Mouse (Mus musculus): ENCODE results near the gene Gpatch4. TPM values are rescaled to one million over a fixed set of nuclear protein-coding genes. Genes with fewer than 3 reads are reported as not detected.

Gene Gpatch4
- polyA plus RNA-seq, 1 experiment: 27.7 TPM

DNA sequence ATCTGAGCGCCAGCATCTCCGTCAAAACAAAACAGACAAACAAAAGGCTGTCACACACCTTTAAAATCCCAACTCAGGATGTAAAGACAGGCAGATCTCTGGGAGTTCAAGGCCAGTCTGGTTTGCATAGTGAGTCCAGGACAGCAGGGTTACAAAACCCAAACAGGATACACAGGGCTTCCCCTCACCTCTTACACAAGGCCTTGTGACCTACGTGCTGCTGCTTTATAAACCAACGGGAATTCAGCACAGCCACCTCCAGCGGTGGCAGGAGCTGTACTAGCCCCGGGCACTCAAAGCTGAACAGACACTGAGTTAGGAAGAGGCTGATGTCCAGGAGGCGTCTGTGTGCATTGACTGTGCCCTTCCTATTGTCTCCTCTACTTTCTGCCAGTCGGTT is 34.5 kb downstream of the Gpatch4 start:
- H3K36me3 ChIP-seq (ENCODE audit: control insufficient read depth, insufficient read depth, low read length, poor library complexity, severe bottlenecking): no peaks in the 10 kb centered on the region
- no peaks in the 10 kb centered on the region for H3K4me1 ChIP-seq (ENCODE audit: control insufficient read depth, insufficient read depth, low read length)
- H3K9ac ChIP-seq (ENCODE audit: low read depth, poor library complexity, severe bottlenecking): no peak overlapping the region
- H3K9me3 ChIP-seq (replicated peaks; ENCODE audit: control insufficient read depth, insufficient read depth, low read length, poor library complexity, severe bottlenecking): no peaks in the 10 kb centered on the region
- no peaks in the 10 kb centered on the region for H3K27me3 ChIP-seq (ENCODE audit: control insufficient read depth, insufficient read depth, low read length, poor library complexity, severe bottlenecking)
- H3K27ac ChIP-seq (ENCODE audit: insufficient read depth, low read length): no peak overlapping the region
- no peak for TF ChIP-seq EP300 (IDR thresholded peaks at IDR 0.05; ENCODE audit: insufficient read depth, low read depth, low read length)
- TF ChIP-seq POLR2A (IDR thresholded peaks at IDR 0.05; ENCODE audit: insufficient read depth, low read length): no peak
- no peak for TF ChIP-seq CTCF (IDR thresholded peaks at IDR 0.05; ENCODE audit: low read depth, low read length)
- no peak overlapping the region for H3K4me3 ChIP-seq (ENCODE audit: low read depth, low read length)

DNA sequence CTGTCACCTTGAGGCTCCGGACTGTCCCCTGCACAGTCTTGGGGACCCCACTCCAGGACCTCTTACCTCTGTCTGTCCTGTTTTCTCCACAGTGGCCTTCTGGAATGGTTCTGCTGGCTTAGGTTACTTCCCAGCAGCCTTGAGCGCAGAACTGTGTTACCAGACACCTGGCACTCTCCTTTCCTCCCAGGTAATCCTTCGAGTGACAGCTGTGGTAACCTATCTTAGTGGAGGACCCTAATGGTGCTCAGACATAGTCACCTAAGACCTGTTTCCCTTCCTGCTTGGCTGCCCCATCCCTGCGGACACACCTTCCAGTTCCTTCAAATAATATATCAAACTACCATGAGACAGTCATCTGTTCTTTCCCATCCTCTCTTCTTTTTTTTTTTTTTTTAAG is 35.3 kb downstream of the Gpatch4 start, which contains the start of gene Ttc24:
Gene Ttc24 (minus strand): TSS at position 101 of the 400 bp plus-strand sequence.
- H3K27me3 ChIP-seq (ENCODE audit: control insufficient read depth, insufficient read depth, low read length, poor library complexity, severe bottlenecking): no peaks in the 10 kb centered on the region
- no peak within 1 kb of the TSS for H3K4me3 ChIP-seq (ENCODE audit: low read depth, low read length)
- no peak within 1 kb of the TSS for H3K9ac ChIP-seq (ENCODE audit: low read depth, poor library complexity, severe bottlenecking)
- TF ChIP-seq POLR2A (IDR thresholded peaks at IDR 0.05; ENCODE audit: insufficient read depth, low read length) (no peak), CTCF (IDR thresholded peaks at IDR 0.05; ENCODE audit: low read depth, low read length) (no peak), EP300 (IDR thresholded peaks at IDR 0.05; ENCODE audit: insufficient read depth, low read depth, low read length) (no peak)
- H3K36me3 ChIP-seq (ENCODE audit: control insufficient read depth, insufficient read depth, low read length, poor library complexity, severe bottlenecking): no peaks in the 10 kb centered on the region
- H3K27ac ChIP-seq (ENCODE audit: insufficient read depth, low read length): no peak within 1 kb of the TSS
- no peaks in the 10 kb centered on the region for H3K4me1 ChIP-seq (ENCODE audit: control insufficient read depth, insufficient read depth, low read length)
- no peaks in the 10 kb centered on the region for H3K9me3 ChIP-seq (replicated peaks; ENCODE audit: control insufficient read depth, insufficient read depth, low read length, poor library complexity, severe bottlenecking)

DNA sequence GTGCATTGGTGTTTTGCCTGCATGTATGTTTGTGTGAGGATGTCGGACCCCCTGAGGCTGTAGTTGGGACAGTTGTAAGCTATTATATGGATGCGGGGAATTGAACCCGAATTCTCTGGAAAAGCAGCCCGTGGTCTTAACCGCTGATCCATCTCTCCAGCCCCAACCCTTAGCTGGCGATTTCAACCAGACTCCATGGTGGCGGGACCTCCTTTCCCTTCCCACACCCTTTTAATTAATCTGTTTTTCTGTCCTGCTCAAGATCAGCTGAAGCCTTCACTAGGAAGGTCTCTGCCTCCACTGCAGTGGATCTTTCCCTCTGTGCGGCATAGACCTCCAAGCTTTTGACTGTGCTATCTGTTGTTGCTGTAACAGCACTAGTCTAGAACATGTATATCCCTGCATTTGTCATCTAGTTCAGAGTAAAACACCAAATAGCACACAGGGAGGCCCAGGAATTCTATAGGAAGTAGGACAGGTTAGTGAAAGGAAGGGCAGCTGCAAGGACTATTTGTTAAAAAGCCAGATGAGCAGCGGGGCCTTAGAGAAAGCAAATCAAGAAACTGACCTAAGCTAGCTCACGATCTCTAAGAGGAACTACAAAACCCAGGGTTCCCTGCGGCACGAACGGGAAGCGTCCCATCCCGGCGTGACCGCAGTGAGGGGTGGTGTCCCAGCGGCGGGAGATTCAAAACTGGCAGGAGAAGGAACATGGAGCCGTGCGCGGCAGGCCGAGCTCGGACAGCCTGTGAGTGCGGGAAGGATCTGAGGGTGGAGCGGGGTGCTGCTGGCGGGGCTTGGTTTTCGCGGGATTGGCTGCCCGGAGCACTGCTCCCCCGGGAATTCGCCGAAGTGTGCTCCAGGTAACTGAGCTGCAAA is 38.7 kb downstream of the Gpatch4 start, which contains the start of gene Iqgap3:
Gene Iqgap3 (plus strand): TSS at position 627 of the 879 bp plus-strand sequence.
- Histone ChIP-seq H3K4me3 (ENCODE audit: low read depth, low read length) (peak within 1 kb of the TSS; percentile 93), H3K27ac (ENCODE audit: insufficient read depth, low read length) (peak within 1 kb of the TSS; percentile 89), H3K4me1 (ENCODE audit: control insufficient read depth, insufficient read depth, low read length) (no peaks in the 10 kb centered on the region), H3K27me3 (ENCODE audit: control insufficient read depth, insufficient read depth, low read length, poor library complexity, severe bottlenecking) (no peaks in the 10 kb centered on the region), H3K9me3 (replicated peaks; ENCODE audit: control insufficient read depth, insufficient read depth, low read length, poor library complexity, severe bottlenecking) (no peaks in the 10 kb centered on the region), H3K9ac (ENCODE audit: low read depth, poor library complexity, severe bottlenecking) (peak within 1 kb of the TSS; percentile 91), H3K36me3 (ENCODE audit: control insufficient read depth, insufficient read depth, low read length, poor library complexity, severe bottlenecking) (0 out of 2 replicates have a peak, but pooled peaks cover 2% of the 10 kb centered on the region)
- TF ChIP-seq POLR2A (IDR thresholded peaks at IDR 0.05; ENCODE audit: insufficient read depth, low read length) (peak; percentile 72), EP300 (IDR thresholded peaks at IDR 0.05; ENCODE audit: insufficient read depth, low read depth, low read length) (no peak)

DNA sequence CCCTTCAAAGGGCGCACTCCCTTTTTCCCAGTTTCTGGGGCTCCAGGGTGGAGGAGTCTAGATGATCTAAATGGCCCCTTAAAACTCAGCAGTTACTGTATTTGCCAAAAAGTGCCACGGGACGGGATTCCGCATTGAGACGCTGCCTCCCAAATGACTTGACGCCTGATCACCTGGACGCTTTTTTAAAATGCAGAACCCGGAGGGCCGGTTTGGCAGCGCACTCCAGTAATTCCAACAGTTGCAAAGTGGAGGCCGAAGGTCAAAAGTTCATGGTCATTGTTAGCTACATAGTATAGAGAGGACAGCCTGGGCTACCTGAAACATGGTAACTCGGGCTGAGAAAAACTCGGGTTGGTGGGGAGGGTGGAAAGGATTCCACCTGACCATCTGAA is 39.3 kb downstream of the Gpatch4 start:
- TF ChIP-seq CTCF (IDR thresholded peaks at IDR 0.05; ENCODE audit: low read depth, low read length): no peak
- Histone ChIP-seq H3K9ac (ENCODE audit: low read depth, poor library complexity, severe bottlenecking) (peak overlapping the region; percentile 91), H3K27ac (ENCODE audit: insufficient read depth, low read length) (peak overlapping the region; percentile 52), H3K9me3 (replicated peaks; ENCODE audit: control insufficient read depth, insufficient read depth, low read length, poor library complexity, severe bottlenecking) (no peaks in the 10 kb centered on the region), H3K27me3 (ENCODE audit: control insufficient read depth, insufficient read depth, low read length, poor library complexity, severe bottlenecking) (no peaks in the 10 kb centered on the region), H3K4me3 (ENCODE audit: low read depth, low read length) (peak overlapping the region; percentile 93), H3K36me3 (ENCODE audit: control insufficient read depth, insufficient read depth, low read length, poor library complexity, severe bottlenecking) (0 out of 2 replicates have a peak, but pooled peaks cover 2% of the 10 kb centered on the region), H3K4me1 (ENCODE audit: control insufficient read depth, insufficient read depth, low read length) (no peaks in the 10 kb centered on the region)

DNA sequence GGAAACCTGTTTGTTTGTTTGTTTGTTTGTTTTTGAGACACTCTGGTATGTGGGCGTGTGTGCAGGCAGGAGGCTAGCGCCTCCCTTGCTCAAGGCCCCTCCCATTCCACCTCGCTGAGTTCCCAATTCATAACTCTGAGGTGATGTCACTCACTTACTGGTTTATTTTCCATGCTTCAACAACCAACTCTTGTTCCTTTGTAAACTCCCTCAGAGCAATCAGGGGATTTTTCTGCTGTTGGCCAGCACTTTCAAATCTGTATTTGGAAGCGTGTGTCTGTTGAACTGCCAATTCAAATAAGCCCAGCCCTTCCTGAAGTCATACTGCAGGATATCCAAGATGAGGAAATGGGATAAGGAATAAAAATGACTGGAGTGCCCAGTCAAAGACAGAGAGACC is 39.8 kb downstream of the Gpatch4 start:
- no peaks in the 10 kb centered on the region for H3K27me3 ChIP-seq (ENCODE audit: control insufficient read depth, insufficient read depth, low read length, poor library complexity, severe bottlenecking)
- TF ChIP-seq CTCF (IDR thresholded peaks at IDR 0.05; ENCODE audit: low read depth, low read length): no peak
- no peak for TF ChIP-seq POLR2A (IDR thresholded peaks at IDR 0.05; ENCODE audit: insufficient read depth, low read length)
- no peak for TF ChIP-seq EP300 (IDR thresholded peaks at IDR 0.05; ENCODE audit: insufficient read depth, low read depth, low read length)
- H3K36me3 ChIP-seq (ENCODE audit: control insufficient read depth, insufficient read depth, low read length, poor library complexity, severe bottlenecking): 0 out of 2 replicates have a peak, but pooled peaks cover 2% of the 10 kb centered on the region
- H3K4me1 ChIP-seq (ENCODE audit: control insufficient read depth, insufficient read depth, low read length): no peaks in the 10 kb centered on the region
- H3K9ac ChIP-seq (ENCODE audit: low read depth, poor library complexity, severe bottlenecking): peak overlapping the region; percentile 91
- peak overlapping the region; percentile 93 for H3K4me3 ChIP-seq (ENCODE audit: low read depth, low read length)
- H3K9me3 ChIP-seq (replicated peaks; ENCODE audit: control insufficient read depth, insufficient read depth, low read length, poor library complexity, severe bottlenecking): no peaks in the 10 kb centered on the region
- peak overlapping the region; percentile 21 for H3K27ac ChIP-seq (ENCODE audit: insufficient read depth, low read length)

DNA sequence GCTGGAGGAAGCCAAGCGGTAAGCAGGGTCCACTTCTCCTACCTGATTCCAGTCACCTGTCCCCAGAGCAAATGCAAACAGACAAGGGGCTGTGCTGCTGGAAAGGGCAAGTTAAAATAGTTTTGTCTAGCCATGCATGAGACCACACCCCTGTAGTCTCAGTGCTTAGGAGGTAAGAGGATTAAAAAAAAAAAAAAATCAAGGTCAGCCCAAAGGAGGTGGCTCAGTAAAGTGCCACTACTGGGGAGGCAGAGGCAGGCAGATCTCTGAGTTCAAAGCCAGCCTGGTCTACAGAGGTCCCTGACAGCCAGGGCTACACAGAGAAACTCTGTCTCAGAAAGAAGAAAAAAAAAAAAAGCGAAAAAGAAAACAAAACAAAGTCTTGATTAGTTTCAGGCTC is 41.1 kb downstream of the Gpatch4 start:
- no peaks in the 10 kb centered on the region for H3K9me3 ChIP-seq (replicated peaks; ENCODE audit: control insufficient read depth, insufficient read depth, low read length, poor library complexity, severe bottlenecking)
- H3K9ac ChIP-seq (ENCODE audit: low read depth, poor library complexity, severe bottlenecking): no peak overlapping the region
- H3K27me3 ChIP-seq (ENCODE audit: control insufficient read depth, insufficient read depth, low read length, poor library complexity, severe bottlenecking): no peaks in the 10 kb centered on the region
- H3K36me3 ChIP-seq (ENCODE audit: control insufficient read depth, insufficient read depth, low read length, poor library complexity, severe bottlenecking): peaks cover 6% of the 10 kb centered on the region; the same call in 1 of the 2 replicates
- TF ChIP-seq CTCF (IDR thresholded peaks at IDR 0.05; ENCODE audit: low read depth, low read length): no peak
- TF ChIP-seq EP300 (IDR thresholded peaks at IDR 0.05; ENCODE audit: insufficient read depth, low read depth, low read length): no peak
- TF ChIP-seq POLR2A (IDR thresholded peaks at IDR 0.05; ENCODE audit: insufficient read depth, low read length): no peak
- H3K4me3 ChIP-seq (ENCODE audit: low read depth, low read length): no peak overlapping the region
- H3K4me1 ChIP-seq (ENCODE audit: control insufficient read depth, insufficient read depth, low read length): no peaks in the 10 kb centered on the region
- H3K27ac ChIP-seq (ENCODE audit: insufficient read depth, low read length): no peak overlapping the region

Measured in ES-Bruce4 (cell line).